Mouse (Mus musculus) bone marrow, adult 2 months (tissue): ENCODE measurements around the gene Slc25a28.

Experiments used
- CTCF ChIP-seq: fragments of 200-500 bp; IDR thresholded peaks from 2 replicates; pipeline ENCODE4 v1.5.1; 2011; ENCODE audit warnings: low read length, control low read depth; ENCODE audit not compliant: control insufficient read depth, insufficient read depth
- POLR2A ChIP-seq: fragments of 200-500 bp; IDR thresholded peaks from 2 replicates; pipeline ENCODE4 v1.6.1; 2011; ENCODE audit warnings: low read depth, mild to moderate bottlenecking, control low read depth, low read length, borderline replicate concordance; ENCODE audit not compliant: control insufficient read depth

- TF ChIP-seq POLR2A, result no peak
- no peak for TF ChIP-seq CTCF
Observed at GRCm38 (mm10) chr19:43673513-43674315, 967 bp downstream of the Slc25a28 start.
